Mouse (Mus musculus) spleen, adult 2 months (tissue): ENCODE measurements around the gene Wwox. TPM values are rescaled to one million over a fixed set of nuclear protein-coding genes. Genes with fewer than 3 reads are reported as not detected.

ENCODE experiments used
- DNase-seq, 2 experiments: peaks; one replicate each; pipeline versions ENCODE4 v3.0.0 to v3.0.0-alpha.2; 2012 to 2021; ENCODE audit warnings: low spot score in 2 of 2, low read depth in 1 of 2
- H3K27ac ChIP-seq: fragments of 200-500 bp; 2 replicates; pipeline ENCODE4 v1.5.1; 2012; ENCODE audit warnings: low read length, inconsistent platforms; ENCODE audit not compliant: insufficient read depth
- H3K27me3 ChIP-seq: fragments of 200-500 bp; 2 replicates; pipeline ENCODE4 v1.6.1; 2012; ENCODE audit warnings: mild to moderate bottlenecking, moderate library complexity, low read length, inconsistent platforms; ENCODE audit not compliant: control insufficient read depth, insufficient read depth
- H3K36me3 ChIP-seq: fragments of 200-500 bp; 2 replicates; pipeline ENCODE4 v1.6.1; 2012; ENCODE audit warnings: mild to moderate bottlenecking, low read length, inconsistent platforms; ENCODE audit not compliant: control insufficient read depth, insufficient read depth
- H3K4me1 ChIP-seq: fragments of 200-500 bp; 2 replicates; pipeline ENCODE4 v1.6.1; 2011; ENCODE audit warnings: inconsistent platforms; ENCODE audit not compliant: control insufficient read depth, insufficient read depth, insufficient read length
- H3K4me3 ChIP-seq: fragments of 200-500 bp; 2 replicates; pipeline ENCODE4 v1.5.1; 2011; ENCODE audit warnings: mild to moderate bottlenecking, inconsistent platforms; ENCODE audit not compliant: insufficient read depth, insufficient read length; ENCODE audit errors: extremely low read depth
- CTCF ChIP-seq: fragments of 200-500 bp; IDR thresholded peaks from 2 replicates; pipeline ENCODE4 v1.5.1; 2011; ENCODE audit warnings: mild to moderate bottlenecking, inconsistent platforms; ENCODE audit not compliant: insufficient read depth, insufficient read length, insufficient replicate concordance; ENCODE audit errors: extremely low read depth
- POLR2A ChIP-seq: fragments of 200-500 bp; IDR thresholded peaks from 2 replicates; pipeline ENCODE4 v1.6.1; 2011; ENCODE audit warnings: low read depth, low read length, inconsistent platforms
- WGBS: fragments of 180-500 bp; shearing (Covaris S2); methylation state at CpG from one replicate; pipeline ENCODE4 v1.1.7; 2018; 5-methylcytosine and 5-hydroxymethylcytosine counted together
- polyA plus RNA-seq: library from polyadenylated mRNA; depleted of rRNA; stranded (reverse); fragments of >200 nt; gene quantifications from 2 replicates; pipeline ENCODE4 v1.2.3, GENCODE M21; 2012

The Wwox gene
- polyA plus RNA-seq, 1 experiment: 3.8 TPM

DNA sequence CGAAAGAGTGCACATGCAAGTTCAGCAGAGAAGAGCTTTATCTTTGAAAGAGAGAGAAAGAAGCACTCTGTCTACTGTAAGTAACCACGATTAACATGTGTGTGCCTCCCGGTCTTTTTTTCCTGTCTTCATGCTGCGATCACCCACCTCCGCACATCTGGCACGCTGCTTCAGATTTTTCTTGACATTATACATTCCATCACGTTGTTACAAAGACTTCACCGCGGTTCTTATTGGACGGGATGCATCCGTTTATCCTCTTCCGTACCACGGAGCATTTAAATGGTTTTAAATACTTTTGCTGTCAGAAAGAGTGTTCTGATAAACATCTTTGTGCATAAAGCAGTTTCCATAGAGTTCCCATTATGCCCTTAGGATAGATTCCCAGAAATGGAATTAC lies 816.1 kb downstream of the Wwox start:
- no peak overlapping the region for H3K27ac ChIP-seq
- no peak for DNase-seq
- no peak overlapping the region for H3K4me3 ChIP-seq
- WGBS: 85% methylated on average over 13 of the region's 13 CpGs
- TF ChIP-seq POLR2A (no peak), CTCF (no peak)
- no peaks in the 10 kb centered on the region for H3K4me1 ChIP-seq
- H3K36me3 ChIP-seq: no peaks in the 10 kb centered on the region
- H3K27me3 ChIP-seq: no peaks in the 10 kb centered on the region

- 94% methylated on average over 17 of the region's 17 CpGs for WGBS
- TF ChIP-seq CTCF (no peak), POLR2A (no peak)
- DNase-seq: no peak
- H3K27me3 ChIP-seq: no peaks in the 10 kb centered on the region
- H3K4me3 ChIP-seq: no peak overlapping the region
- no peaks in the 10 kb centered on the region for H3K36me3 ChIP-seq
- H3K4me1 ChIP-seq: no peaks in the 10 kb centered on the region
- H3K27ac ChIP-seq: no peak overlapping the region
Measured at GRCm38 (mm10) chr8:115257417-115257816, 818.0 kb downstream of the Wwox start.

DNA sequence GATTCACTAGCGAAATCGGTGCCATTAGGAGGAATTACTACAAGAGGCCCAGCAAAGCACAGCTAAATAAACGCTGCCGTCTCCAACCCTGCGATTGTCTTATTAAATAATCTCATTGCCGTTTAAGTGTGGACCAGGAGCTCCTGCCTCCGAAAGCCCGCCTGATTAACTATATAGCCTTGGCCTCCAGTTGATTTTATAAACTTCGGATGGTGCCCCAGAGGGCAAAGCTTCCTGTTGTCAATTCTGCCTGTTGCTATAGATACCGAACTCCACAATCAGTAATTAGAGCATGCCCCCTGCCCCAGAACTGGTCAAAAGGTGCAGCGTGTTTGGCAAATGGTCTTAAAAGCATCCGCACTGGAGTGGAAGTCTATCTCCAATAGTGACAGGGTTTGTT lies 820.4 kb downstream of the Wwox start:
- no peaks in the 10 kb centered on the region for H3K27me3 ChIP-seq
- no peaks in the 10 kb centered on the region for H3K4me1 ChIP-seq
- 94% methylated on average over 12 of the region's 12 CpGs for WGBS
- no peak overlapping the region for H3K4me3 ChIP-seq
- no peak overlapping the region for H3K27ac ChIP-seq
- TF ChIP-seq CTCF (no peak), POLR2A (no peak)
- no peaks in the 10 kb centered on the region for H3K36me3 ChIP-seq
- DNase-seq: no peak

DNA sequence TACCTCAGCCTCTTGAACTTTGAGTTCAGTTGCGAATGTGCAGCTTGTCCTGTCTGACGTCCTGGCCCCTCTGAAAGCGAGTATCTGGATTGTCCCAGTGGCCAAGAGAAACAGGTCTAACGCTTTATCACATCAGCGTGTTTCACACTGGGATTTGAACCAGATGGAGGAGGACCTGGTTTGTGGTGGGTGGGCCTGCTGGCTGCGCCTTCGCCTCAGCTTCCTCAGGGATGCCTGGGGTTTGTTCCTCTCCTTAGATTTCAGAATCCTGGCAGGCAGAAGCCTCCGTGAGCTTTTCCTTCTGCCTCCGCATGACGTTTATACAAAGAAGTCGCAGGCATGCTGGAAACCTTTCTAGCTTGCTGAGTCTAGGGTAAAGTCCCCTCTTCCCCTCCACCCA lies 827.7 kb downstream of the Wwox start:
- DNase-seq: no peak
- 94% methylated on average over 11 of the region's 11 CpGs for WGBS
- no peak overlapping the region for H3K27ac ChIP-seq
- no peaks in the 10 kb centered on the region for H3K36me3 ChIP-seq
- no peak for TF ChIP-seq POLR2A
- no peak for TF ChIP-seq CTCF
- no peak overlapping the region for H3K4me3 ChIP-seq
- no peaks in the 10 kb centered on the region for H3K4me1 ChIP-seq
- H3K27me3 ChIP-seq: no peaks in the 10 kb centered on the region

GRCm38 (mm10) chr8:115269601-115270000 lies 830.1 kb downstream of the Wwox start:
- Histone ChIP-seq H3K27me3 (no peaks in the 10 kb centered on the region), H3K4me3 (no peak overlapping the region), H3K4me1 (no peaks in the 10 kb centered on the region), H3K27ac (no peak overlapping the region), H3K36me3 (no peaks in the 10 kb centered on the region)
- WGBS: 32% methylated on average over 4 of the region's 4 CpGs
- TF ChIP-seq CTCF (no peak), POLR2A (no peak)
- DNase-seq: no peak

DNA sequence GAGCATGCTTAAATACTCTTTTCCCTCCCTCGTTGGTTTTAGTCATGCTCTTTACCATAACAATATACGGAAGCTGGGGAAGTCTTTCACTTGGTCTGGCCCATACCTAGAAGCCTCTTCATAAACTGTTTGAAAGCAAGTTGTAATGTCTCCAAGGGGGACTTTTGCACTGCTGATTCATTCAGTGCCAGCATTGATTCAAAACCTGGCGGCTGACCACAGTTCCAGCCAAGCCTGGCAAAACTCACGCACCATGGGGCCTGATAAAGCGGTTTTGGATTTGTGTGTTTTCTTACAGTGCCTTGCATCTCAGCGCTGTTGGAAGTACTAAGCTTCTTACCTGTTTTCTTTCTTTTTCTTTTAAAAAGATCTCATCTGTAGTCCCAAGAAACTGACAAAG lies 834.5 kb downstream of the Wwox start:
- no peaks in the 10 kb centered on the region for H3K36me3 ChIP-seq
- WGBS: 87% methylated on average over 6 of the region's 6 CpGs

GRCm38 (mm10) chr8:115276281-115276680 lies 836.8 kb downstream of the Wwox start:
- Histone ChIP-seq H3K27ac (no peak overlapping the region), H3K27me3 (no peaks in the 10 kb centered on the region), H3K4me1 (no peaks in the 10 kb centered on the region), H3K4me3 (no peak overlapping the region), H3K36me3 (no peaks in the 10 kb centered on the region)
- DNase-seq: peak in 1 of 2 experiments; percentile 15
- TF ChIP-seq CTCF (no peak), POLR2A (no peak)
- 25% methylated on average over 2 of the region's 2 CpGs for whole genome bisulfite sequencing

More for the DNA sequence above, 834.5 kb downstream of the Wwox start:
- Histone ChIP-seq H3K27me3 (no peaks in the 10 kb centered on the region), H3K4me1 (no peaks in the 10 kb centered on the region), H3K27ac (no peak overlapping the region), H3K4me3 (no peak overlapping the region)
- TF ChIP-seq CTCF (no peak), POLR2A (no peak)
- no peak for DNase-seq

- 94% methylated on average over 5 of the region's 5 CpGs for WGBS
- Histone ChIP-seq H3K27ac (no peak overlapping the region), H3K4me1 (no peaks in the 10 kb centered on the region), H3K4me3 (no peak overlapping the region), H3K36me3 (no peaks in the 10 kb centered on the region), H3K27me3 (no peaks in the 10 kb centered on the region)
- no peak for TF ChIP-seq CTCF
- no peak for TF ChIP-seq POLR2A
- no peak for DNase-seq
Measured at GRCm38 (mm10) chr8:115278291-115278690, 838.8 kb downstream of the Wwox start.
